Mouse (Mus musculus): ENCODE measurements around the gene Rad51d.

- no peak for TF ChIP-seq POLR2A (IDR thresholded peaks at IDR 0.05; ENCODE audit: control insufficient read depth, low read depth, low read length)
- TF ChIP-seq CTCF (IDR thresholded peaks at IDR 0.05; ENCODE audit: control insufficient read depth, insufficient read depth, insufficient replicate concordance, low read depth, low read length): no peak
These were observed 38.3 kb downstream of the Rad51d start for GRCm38 (mm10) chr11:82852115-82852514.

All from testis, adult 2 months (tissue).